Mouse (Mus musculus): ENCODE measurements around the gene Scai. TPM values are rescaled to one million over a fixed set of nuclear protein-coding genes. Genes with fewer than 3 reads are reported as not detected.
"Not testable (repeated sequence)": the region's sequence is repeated elsewhere in the genome, so short reads cannot be mapped to it uniquely, and the experiment has no call there.

Scai gene
- polyA plus RNA-seq, 1 experiment from 2014 or later: 1.4 TPM

DNA sequence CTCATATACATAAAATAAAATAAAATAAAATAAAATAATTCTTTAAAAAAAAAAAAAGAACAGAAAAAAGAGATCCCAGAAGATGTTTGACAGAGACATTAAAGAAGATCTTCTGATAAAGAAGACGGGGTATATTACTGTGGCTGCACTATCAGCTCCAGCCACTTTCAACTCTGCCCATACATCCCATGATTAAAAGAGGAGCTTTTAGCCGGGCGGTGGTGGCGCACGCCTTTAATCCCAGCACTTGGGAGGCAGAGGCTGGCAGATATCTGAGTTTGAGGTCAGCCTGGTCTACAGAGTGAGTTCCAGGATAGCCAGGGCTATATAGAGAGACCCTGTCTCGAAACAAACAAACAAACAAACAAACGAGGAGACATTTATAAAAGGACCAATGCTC, 76.4 kb downstream of the Scai start:
- no peak for ATAC-seq (ENCODE audit: low read depth)
- H3K36me3 ChIP-seq (ENCODE audit: control insufficient read depth, insufficient read depth): no peaks in the 10 kb centered on the region
- no peak overlapping the region for H3K4me3 ChIP-seq (ENCODE audit: low read depth, low read length)
- H3K4me2 ChIP-seq (ENCODE audit: low read depth, low read length): no peak overlapping the region
- H3K9ac ChIP-seq (ENCODE audit: low read depth, low read length): no peak overlapping the region
- H3K27me3 ChIP-seq (ENCODE audit: control insufficient read depth, insufficient read depth, low read depth, low read length): no peaks in the 10 kb centered on the region
- 53% methylated on average over 7 of the region's 7 CpGs for WGBS (ENCODE audit: insufficient replicate concordance)
- no peak overlapping the region for H3K27ac ChIP-seq (ENCODE audit: low read length)
- no peaks in the 10 kb centered on the region for H3K9me3 ChIP-seq (replicated peaks; ENCODE audit: control insufficient read depth, low read length)
- no peaks in the 10 kb centered on the region for H3K4me1 ChIP-seq (ENCODE audit: control insufficient read depth, low read depth, low read length)

GRCm38 (mm10) chr2:39110514-39110913, 80.0 kb downstream of the Scai start:
- no peaks in the 10 kb centered on the region for H3K9me3 ChIP-seq (replicated peaks; ENCODE audit: control insufficient read depth, low read length)
- no peak overlapping the region for H3K27ac ChIP-seq (ENCODE audit: low read length)
- no peak for ATAC-seq (ENCODE audit: low read depth)
- H3K4me2 ChIP-seq (ENCODE audit: low read depth, low read length): no peak overlapping the region
- H3K9ac ChIP-seq (ENCODE audit: low read depth, low read length): no peak overlapping the region
- H3K4me3 ChIP-seq (ENCODE audit: low read depth, low read length): no peak overlapping the region
- no peaks in the 10 kb centered on the region for H3K27me3 ChIP-seq (ENCODE audit: control insufficient read depth, insufficient read depth, low read depth, low read length)
- no peaks in the 10 kb centered on the region for H3K36me3 ChIP-seq (ENCODE audit: control insufficient read depth, insufficient read depth)
- H3K4me1 ChIP-seq (ENCODE audit: control insufficient read depth, low read depth, low read length): no peaks in the 10 kb centered on the region

GRCm38 (mm10) chr2:39109712-39110111, 80.8 kb downstream of the Scai start:
- H3K27ac ChIP-seq (ENCODE audit: low read length); ATAC-seq (ENCODE audit: low read depth); H3K9ac ChIP-seq (ENCODE audit: low read depth, low read length); H3K4me3 ChIP-seq (ENCODE audit: low read depth, low read length); H3K27me3 ChIP-seq (ENCODE audit: control insufficient read depth, insufficient read depth, low read depth, low read length); H3K9me3 ChIP-seq (replicated peaks; ENCODE audit: control insufficient read depth, low read length); H3K36me3 ChIP-seq (ENCODE audit: control insufficient read depth, insufficient read depth); H3K4me2 ChIP-seq (ENCODE audit: low read depth, low read length); H3K4me1 ChIP-seq (ENCODE audit: control insufficient read depth, low read depth, low read length): not testable (repeated sequence)

DNA sequence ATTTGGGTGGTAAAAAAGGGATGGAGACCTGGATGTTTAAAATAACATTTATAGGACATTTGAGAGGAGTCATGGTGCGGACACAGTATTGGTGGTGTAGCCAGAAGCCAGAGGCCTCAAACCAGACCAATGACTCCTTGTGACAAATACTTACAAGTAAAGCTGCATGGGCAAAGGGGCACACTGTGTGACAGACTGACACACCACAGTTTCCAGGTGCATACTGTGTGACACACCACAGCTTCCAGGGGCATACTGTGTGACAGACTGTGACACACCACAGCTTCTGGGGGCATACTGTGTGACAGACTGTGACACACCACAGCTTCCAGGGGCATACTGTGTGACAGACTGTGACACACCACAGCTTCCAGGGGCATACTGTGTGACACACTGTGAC, 90.6 kb downstream of the Scai start:
- WGBS (ENCODE audit: insufficient replicate concordance): 96% methylated on average over 1 of the region's 1 CpGs

DNA sequence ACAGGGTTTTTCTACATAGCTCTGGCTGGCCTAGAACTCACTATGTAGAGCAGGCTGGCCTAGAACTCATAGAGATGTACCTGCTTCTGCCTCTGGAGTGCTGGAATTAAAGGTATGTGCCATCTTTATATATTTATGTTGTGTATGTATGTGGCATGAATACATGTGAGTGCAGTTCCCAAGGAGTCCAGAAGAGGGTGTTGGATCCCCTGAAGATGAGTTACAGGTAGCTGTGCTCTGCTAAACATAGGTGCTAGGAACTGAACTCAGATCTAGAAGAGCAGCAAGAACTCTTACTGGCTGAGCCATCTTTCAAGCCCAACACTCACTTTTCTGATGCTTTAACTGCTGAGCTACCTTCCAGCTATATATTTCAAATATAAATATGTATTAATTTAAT, 92.5 kb downstream of the Scai start:
- no peaks in the 10 kb centered on the region for H3K4me1 ChIP-seq (ENCODE audit: control insufficient read depth, low read depth, low read length)
- no peak for ATAC-seq (ENCODE audit: low read depth)
- no peaks in the 10 kb centered on the region for H3K9me3 ChIP-seq (replicated peaks; ENCODE audit: control insufficient read depth, low read length)
- H3K4me3 ChIP-seq (ENCODE audit: low read depth, low read length): no peak overlapping the region
- no peak overlapping the region for H3K4me2 ChIP-seq (ENCODE audit: low read depth, low read length)
- H3K36me3 ChIP-seq (ENCODE audit: control insufficient read depth, insufficient read depth): no peaks in the 10 kb centered on the region
- no peak overlapping the region for H3K9ac ChIP-seq (ENCODE audit: low read depth, low read length)
- no peak overlapping the region for H3K27ac ChIP-seq (ENCODE audit: low read length)
- no peaks in the 10 kb centered on the region for H3K27me3 ChIP-seq (ENCODE audit: control insufficient read depth, insufficient read depth, low read depth, low read length)

More for the DNA sequence above, 90.6 kb downstream of the Scai start:
- H3K4me1 ChIP-seq (ENCODE audit: control insufficient read depth, low read depth, low read length); H3K4me2 ChIP-seq (ENCODE audit: low read depth, low read length); H3K27ac ChIP-seq (ENCODE audit: low read length); H3K9ac ChIP-seq (ENCODE audit: low read depth, low read length); H3K36me3 ChIP-seq (ENCODE audit: control insufficient read depth, insufficient read depth); ATAC-seq (ENCODE audit: low read depth); H3K27me3 ChIP-seq (ENCODE audit: control insufficient read depth, insufficient read depth, low read depth, low read length); H3K9me3 ChIP-seq (replicated peaks; ENCODE audit: control insufficient read depth, low read length); H3K4me3 ChIP-seq (ENCODE audit: low read depth, low read length): not testable (repeated sequence)

- no peak overlapping the region for H3K4me3 ChIP-seq (ENCODE audit: low read depth, low read length)
Measured at GRCm38 (mm10) chr2:39091966-39092365, 98.6 kb downstream of the Scai start.

DNA sequence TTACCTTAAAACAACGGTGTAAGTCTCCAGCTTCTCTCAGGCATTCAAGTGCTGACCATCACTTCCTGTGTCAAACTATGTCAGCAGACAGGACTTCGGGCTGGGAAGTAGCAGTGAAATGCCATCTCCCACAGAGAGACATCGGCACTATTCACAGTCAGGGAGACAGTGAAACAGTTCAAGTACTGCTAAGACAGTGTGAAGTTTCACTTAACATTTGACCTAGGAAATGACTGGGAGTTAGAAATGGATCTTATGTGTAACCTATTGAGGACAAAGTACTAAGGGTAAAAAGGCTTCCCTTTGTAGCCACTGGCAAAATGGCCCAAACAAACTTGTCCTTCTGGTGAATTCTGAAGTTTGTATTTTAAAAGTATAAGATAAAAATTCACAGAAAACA, 107.8 kb downstream of the Scai start:
- no peaks in the 10 kb centered on the region for H3K36me3 ChIP-seq (ENCODE audit: control insufficient read depth, insufficient read depth)
- H3K27me3 ChIP-seq (ENCODE audit: control insufficient read depth, insufficient read depth, low read depth, low read length): no peaks in the 10 kb centered on the region
- no peak overlapping the region for H3K9ac ChIP-seq (ENCODE audit: low read depth, low read length)
- H3K9me3 ChIP-seq (replicated peaks; ENCODE audit: control insufficient read depth, low read length): no peaks in the 10 kb centered on the region
- no peaks in the 10 kb centered on the region for H3K4me1 ChIP-seq (ENCODE audit: control insufficient read depth, low read depth, low read length)
- ATAC-seq (ENCODE audit: low read depth): no peak
- H3K27ac ChIP-seq (ENCODE audit: low read length): no peak overlapping the region
- no peak overlapping the region for H3K4me3 ChIP-seq (ENCODE audit: low read depth, low read length)
- 65% methylated on average over 3 of the region's 3 CpGs for WGBS (ENCODE audit: insufficient replicate concordance)
- no peak overlapping the region for H3K4me2 ChIP-seq (ENCODE audit: low read depth, low read length)

More at GRCm38 (mm10) chr2:39091966-39092365, 98.6 kb downstream of the Scai start:
- H3K4me1 ChIP-seq (ENCODE audit: control insufficient read depth, low read depth, low read length): no peaks in the 10 kb centered on the region
- no peak for ATAC-seq (ENCODE audit: low read depth)
- H3K4me2 ChIP-seq (ENCODE audit: low read depth, low read length): no peak overlapping the region
- no peaks in the 10 kb centered on the region for H3K9me3 ChIP-seq (replicated peaks; ENCODE audit: control insufficient read depth, low read length)
- no peaks in the 10 kb centered on the region for H3K36me3 ChIP-seq (ENCODE audit: control insufficient read depth, insufficient read depth)
- H3K27me3 ChIP-seq (ENCODE audit: control insufficient read depth, insufficient read depth, low read depth, low read length): no peaks in the 10 kb centered on the region
- no peak overlapping the region for H3K9ac ChIP-seq (ENCODE audit: low read depth, low read length)
- H3K27ac ChIP-seq (ENCODE audit: low read length): no peak overlapping the region
- 79% methylated on average over 1 of the region's 1 CpGs for WGBS (ENCODE audit: insufficient replicate concordance)

DNA sequence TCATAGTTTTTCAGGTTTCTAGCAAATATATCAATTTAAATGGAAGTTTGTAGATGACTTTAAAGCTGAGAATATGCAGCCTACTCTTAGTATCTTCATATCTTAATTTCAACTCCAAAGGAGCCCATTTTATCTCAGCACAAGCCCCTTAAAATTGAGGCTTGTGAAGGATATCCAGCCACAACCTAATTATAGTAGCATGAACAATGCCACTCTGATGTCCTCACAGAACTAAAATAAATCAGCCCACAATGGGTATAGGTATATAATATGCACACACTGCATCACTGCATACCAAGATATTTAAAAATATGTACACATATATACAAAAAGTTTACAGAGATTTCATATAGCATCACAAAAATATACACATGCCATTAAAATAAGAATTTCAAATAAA, 119.9 kb downstream of the Scai start:
- no peaks in the 10 kb centered on the region for H3K4me1 ChIP-seq (ENCODE audit: control insufficient read depth, low read depth, low read length)
- H3K9me3 ChIP-seq (replicated peaks; ENCODE audit: control insufficient read depth, low read length): no peaks in the 10 kb centered on the region
- no peak overlapping the region for H3K4me2 ChIP-seq (ENCODE audit: low read depth, low read length)
- H3K27me3 ChIP-seq (ENCODE audit: control insufficient read depth, insufficient read depth, low read depth, low read length): no peaks in the 10 kb centered on the region
- H3K36me3 ChIP-seq (ENCODE audit: control insufficient read depth, insufficient read depth): no peaks in the 10 kb centered on the region
- no peak overlapping the region for H3K4me3 ChIP-seq (ENCODE audit: low read depth, low read length)
- ATAC-seq (ENCODE audit: low read depth): no peak
- H3K9ac ChIP-seq (ENCODE audit: low read depth, low read length): no peak overlapping the region
- H3K27ac ChIP-seq (ENCODE audit: low read length): no peak overlapping the region

- no peak for ATAC-seq (ENCODE audit: low read depth)
- no peak overlapping the region for H3K27ac ChIP-seq (ENCODE audit: low read length)
- H3K27me3 ChIP-seq (ENCODE audit: control insufficient read depth, insufficient read depth, low read depth, low read length): no peaks in the 10 kb centered on the region
- WGBS (ENCODE audit: insufficient replicate concordance): 41% methylated on average over 1 of the region's 1 CpGs
- H3K9me3 ChIP-seq (replicated peaks; ENCODE audit: control insufficient read depth, low read length): no peaks in the 10 kb centered on the region
- no peak overlapping the region for H3K9ac ChIP-seq (ENCODE audit: low read depth, low read length)
- no peak overlapping the region for H3K4me3 ChIP-seq (ENCODE audit: low read depth, low read length)
- H3K4me2 ChIP-seq (ENCODE audit: low read depth, low read length): no peak overlapping the region
- peaks cover under 1% of the 10 kb centered on the region; the same call in 1 of the 2 replicates for H3K4me1 ChIP-seq (ENCODE audit: control insufficient read depth, low read depth, low read length)
- no peaks in the 10 kb centered on the region for H3K36me3 ChIP-seq (ENCODE audit: control insufficient read depth, insufficient read depth)
Measured at GRCm38 (mm10) chr2:39069096-39069495, 121.4 kb downstream of the Scai start.
